Mouse (Mus musculus): ENCODE results near the gene Ubald1.

DNA sequence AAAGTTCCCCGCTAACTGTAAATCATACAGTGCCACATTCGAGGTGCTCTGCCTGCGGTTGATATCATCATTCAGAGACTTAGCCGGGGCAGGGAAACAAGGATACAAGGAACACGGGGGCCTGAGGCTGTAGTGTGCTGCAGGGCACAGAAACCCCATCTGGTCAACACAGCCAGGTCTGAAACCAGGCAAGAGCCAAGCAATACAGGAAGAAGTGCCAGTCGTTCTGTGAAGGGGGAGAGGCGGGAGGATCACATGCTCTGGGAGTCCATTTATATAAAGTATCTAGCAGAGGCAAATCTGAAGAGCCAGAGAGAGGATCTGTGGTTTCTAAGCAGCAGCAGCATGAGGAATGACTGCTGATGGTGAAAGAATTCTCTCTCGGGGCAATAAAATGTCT is 39.9 kb downstream of the Ubald1 start:
- TF ChIP-seq GATA1 (IDR thresholded peaks at IDR 0.05; ENCODE audit: borderline replicate concordance, low read length) (no peak), FLI1 (IDR thresholded peaks at IDR 0.05; ENCODE audit: low read length) (no peak)
